Mouse (Mus musculus): ENCODE measurements around the gene Rnf212b. TPM values are rescaled to one million over a fixed set of nuclear protein-coding genes. Genes with fewer than 3 reads are reported as not detected.

Gene Rnf212b
- polyA plus RNA-seq, 1 experiment from 2014 or later, result not detected

Other genes with a start within 250 kb of the Rnf212b start
- gene Ajuba, start 236.6 kb upstream of the Rnf212b start, polyA plus RNA-seq (2015; fragmentation: Nextera tagmentation; extraction: Ambion mirVana), result 8.7 and 9.6 TPM in 2 replicates
- gene 4931414P19Rik, start 208.1 kb upstream of the Rnf212b start, polyA plus RNA-seq (2015; fragmentation: Nextera tagmentation; extraction: Ambion mirVana), result 5.1 and 6.1 TPM in 2 replicates
- gene Psmb5, start 196.1 kb upstream of the Rnf212b start, polyA plus RNA-seq (2015; fragmentation: Nextera tagmentation; extraction: Ambion mirVana), result 441 and 446 TPM in 2 replicates
- gene Psmb11, start 192.7 kb upstream of the Rnf212b start, polyA plus RNA-seq (2015; fragmentation: Nextera tagmentation; extraction: Ambion mirVana), result not detected in 2 replicates
- gene Gm17606, start 173.2 kb upstream of the Rnf212b start, polyA plus RNA-seq (2015; fragmentation: Nextera tagmentation; extraction: Ambion mirVana), result not detected in 2 replicates
- gene Cdh24, start 172.8 kb upstream of the Rnf212b start, polyA plus RNA-seq (2015; fragmentation: Nextera tagmentation; extraction: Ambion mirVana), result 12.2 and 12.6 TPM in 2 replicates
- 67.6 and 68.3 TPM in 2 replicates for gene 1700123O20Rik, start 127.9 kb upstream of the Rnf212b start, polyA plus RNA-seq (2015; fragmentation: Nextera tagmentation; extraction: Ambion mirVana)
- 124 and 137 TPM in 2 replicates for gene Acin1, start 127.2 kb upstream of the Rnf212b start, polyA plus RNA-seq (2015; fragmentation: Nextera tagmentation; extraction: Ambion mirVana)
- gene Gm29776, start 115.3 kb upstream of the Rnf212b start, polyA plus RNA-seq (2015; fragmentation: Nextera tagmentation; extraction: Ambion mirVana), result 0.28 and 0.30 TPM in 2 replicates
- gene Cebpe, start 102.0 kb upstream of the Rnf212b start, polyA plus RNA-seq (2015; fragmentation: Nextera tagmentation; extraction: Ambion mirVana), result not detected in 2 replicates
- 8.0 and 9.1 TPM in 2 replicates for gene Slc7a8, start 32.2 kb upstream of the Rnf212b start, polyA plus RNA-seq (2015; fragmentation: Nextera tagmentation; extraction: Ambion mirVana)
- 12.1 and 13.7 TPM in 2 replicates for gene Homez, start 56.8 kb downstream of the Rnf212b start, polyA plus RNA-seq (2015; fragmentation: Nextera tagmentation; extraction: Ambion mirVana)
- gene Ppp1r3e, start 63.4 kb downstream of the Rnf212b start, polyA plus RNA-seq (2015; fragmentation: Nextera tagmentation; extraction: Ambion mirVana), result 4.1 and 4.8 TPM in 2 replicates
- gene Bcl2l2, start 69.2 kb downstream of the Rnf212b start, polyA plus RNA-seq (2015; fragmentation: Nextera tagmentation; extraction: Ambion mirVana), result 3.2 and 4.3 TPM in 2 replicates
- gene Gm20521, start 69.3 kb downstream of the Rnf212b start, polyA plus RNA-seq (2015; fragmentation: Nextera tagmentation; extraction: Ambion mirVana), result not detected in 2 replicates
- 161 and 162 TPM in 2 replicates for gene Pabpn1, start 78.4 kb downstream of the Rnf212b start, polyA plus RNA-seq (2015; fragmentation: Nextera tagmentation; extraction: Ambion mirVana)
- 250 and 277 TPM in 2 replicates for gene Slc22a17, start 99.0 kb downstream of the Rnf212b start, polyA plus RNA-seq (2015; fragmentation: Nextera tagmentation; extraction: Ambion mirVana)
- gene Efs, start 112.0 kb downstream of the Rnf212b start, polyA plus RNA-seq (2015; fragmentation: Nextera tagmentation; extraction: Ambion mirVana), result 16.3 and 17.2 TPM in 2 replicates
- gene Il25, start 118.6 kb downstream of the Rnf212b start, polyA plus RNA-seq (2015; fragmentation: Nextera tagmentation; extraction: Ambion mirVana), result 0.70 and 0.90 TPM in 2 replicates
- gene Cmtm5, start 122.1 kb downstream of the Rnf212b start, polyA plus RNA-seq (2015; fragmentation: Nextera tagmentation; extraction: Ambion mirVana), result 12.8 and 14.7 TPM in 2 replicates
- gene Myh6, start 152.8 kb downstream of the Rnf212b start, polyA plus RNA-seq (2015; fragmentation: Nextera tagmentation; extraction: Ambion mirVana), result 0.93 and 0.94 TPM in 2 replicates
- gene Gm17428, start 162.8 kb downstream of the Rnf212b start, polyA plus RNA-seq (2015; fragmentation: Nextera tagmentation; extraction: Ambion mirVana), result not detected in 2 replicates
- 6.4 and 9.0 TPM in 2 replicates for gene Myh7, start 180.5 kb downstream of the Rnf212b start, polyA plus RNA-seq (2015; fragmentation: Nextera tagmentation; extraction: Ambion mirVana)
- 47.3 and 50.1 TPM in 2 replicates for gene Ngdn, start 201.3 kb downstream of the Rnf212b start, polyA plus RNA-seq (2015; fragmentation: Nextera tagmentation; extraction: Ambion mirVana)

Measured in hindbrain, embryonic 15.5 days (tissue).